Mouse (Mus musculus) ES-Bruce4 (cell line): Measurements from ENCODE around the gene Pla2g12a. TPM values are rescaled to one million over a fixed set of nuclear protein-coding genes. Genes with fewer than 3 reads are reported as not detected.

Source experiments
- H3K27ac ChIP-seq: 2 replicates; pipeline ENCODE4 v1.5.1; 2012; ENCODE audit warnings: low read length, inconsistent platforms; ENCODE audit not compliant: insufficient read depth
- H3K27me3 ChIP-seq: 2 replicates; pipeline ENCODE4 v1.6.1; 2012; ENCODE audit warnings: mild to moderate bottlenecking, low read length, inconsistent platforms; ENCODE audit not compliant: control insufficient read depth, poor library complexity, insufficient read depth, severe bottlenecking
- H3K36me3 ChIP-seq: 2 replicates; pipeline ENCODE4 v1.6.1; 2012; ENCODE audit warnings: inconsistent platforms, mild to moderate bottlenecking, low read length, moderate library complexity; ENCODE audit not compliant: control insufficient read depth, poor library complexity, insufficient read depth, severe bottlenecking
- H3K4me1 ChIP-seq: one replicate; pipeline ENCODE4 v1.8.1; 2011; ENCODE audit warnings: low read length; ENCODE audit not compliant: control insufficient read depth, insufficient read depth
- H3K4me3 ChIP-seq: 2 replicates; pipeline ENCODE4 v1.5.1; 2011; ENCODE audit warnings: low read depth, mild to moderate bottlenecking, low read length
- H3K9ac ChIP-seq: 2 replicates; pipeline ENCODE4 v1.6.1; 2012; ENCODE audit warnings: low read depth, mild to moderate bottlenecking, inconsistent platforms; ENCODE audit not compliant: poor library complexity, severe bottlenecking
- H3K9me3 ChIP-seq: replicated peaks from 2 replicates; pipeline ENCODE4 v1.6.1; 2012; ENCODE audit warnings: mild to moderate bottlenecking, low read length, inconsistent platforms; ENCODE audit not compliant: control insufficient read depth, poor library complexity, insufficient read depth, severe bottlenecking
- CTCF ChIP-seq: IDR thresholded peaks from one replicate; pipeline ENCODE4 v1.8.1; 2011; ENCODE audit warnings: low read depth, low read length
- EP300 ChIP-seq: IDR thresholded peaks from 2 replicates; pipeline ENCODE4 v1.6.1; 2011; ENCODE audit warnings: low read depth, low read length; ENCODE audit not compliant: insufficient read depth
- POLR2A ChIP-seq: IDR thresholded peaks from one replicate; pipeline ENCODE4 v1.8.1; 2011; ENCODE audit warnings: low read length; ENCODE audit not compliant: insufficient read depth
- polyA plus RNA-seq: library from polyadenylated mRNA; stranded (reverse); fragments of >200 nt; gene quantifications from 2 replicates; pipeline ENCODE4 v1.2.4, GENCODE M21; 2011; ENCODE audit warnings: low read depth; ENCODE audit not compliant: missing spikeins, insufficient read depth, insufficient read length

The Pla2g12a gene
- polyA plus RNA-seq, 1 experiment: 17.6 TPM

DNA sequence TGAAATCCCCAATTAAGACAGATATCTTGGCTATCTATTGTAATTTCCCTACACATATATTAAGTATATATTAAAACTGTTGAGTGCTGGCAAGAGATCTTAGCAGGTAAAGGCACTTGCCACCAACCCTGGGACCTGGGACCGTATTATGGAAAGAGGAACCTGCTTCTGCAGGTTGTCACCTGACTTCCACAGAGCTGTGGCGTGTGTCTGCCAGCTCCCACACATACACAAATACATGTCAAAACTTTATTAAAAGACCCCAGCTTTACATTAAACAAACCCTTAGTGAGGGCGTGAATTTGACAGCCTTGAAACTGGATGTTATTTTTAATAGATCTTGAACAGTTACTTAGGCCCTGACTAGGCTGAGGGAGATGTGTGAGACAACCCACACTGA is 25.0 kb downstream of the Pla2g12a start:
- no peak overlapping the region for H3K4me3 ChIP-seq
- H3K9ac ChIP-seq: no peak overlapping the region
- no peak overlapping the region for H3K27ac ChIP-seq
- H3K9me3 ChIP-seq: no peaks in the 10 kb centered on the region
- no peaks in the 10 kb centered on the region for H3K36me3 ChIP-seq
- TF ChIP-seq EP300 (no peak), CTCF (no peak), POLR2A (no peak)
- no peaks in the 10 kb centered on the region for H3K27me3 ChIP-seq
- H3K4me1 ChIP-seq: peaks cover 1% of the 10 kb centered on the region

DNA sequence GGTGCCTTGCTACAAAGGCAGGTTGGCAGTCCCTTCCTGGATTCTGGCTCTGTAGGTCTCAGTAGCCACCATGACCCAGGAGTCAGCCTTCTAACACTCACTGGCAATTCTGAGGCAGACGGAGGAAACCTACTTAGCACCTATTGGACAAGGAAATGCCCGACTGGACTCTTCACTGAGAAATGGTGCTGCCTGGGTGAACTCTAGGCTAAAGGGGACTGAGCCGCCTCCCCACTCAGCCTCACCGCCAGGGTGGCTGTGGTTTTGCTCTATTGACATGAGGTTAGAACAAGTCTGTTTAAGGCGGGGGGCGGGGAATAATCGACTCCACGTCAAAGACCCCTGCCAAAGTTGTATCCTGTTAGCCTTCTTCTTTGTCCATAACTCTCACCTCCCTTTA is 25.5 kb downstream of the Pla2g12a start:
- Histone ChIP-seq H3K4me1 (no peaks in the 10 kb centered on the region), H3K27me3 (no peaks in the 10 kb centered on the region), H3K9ac (no peak overlapping the region), H3K4me3 (no peak overlapping the region), H3K27ac (no peak overlapping the region), H3K36me3 (no peaks in the 10 kb centered on the region), H3K9me3 (no peaks in the 10 kb centered on the region)
- no peak for TF ChIP-seq POLR2A
- no peak for TF ChIP-seq CTCF
- no peak for TF ChIP-seq EP300

- no peaks in the 10 kb centered on the region for H3K4me1 ChIP-seq
- H3K4me3 ChIP-seq: no peak overlapping the region
- H3K9me3 ChIP-seq: no peaks in the 10 kb centered on the region
- no peaks in the 10 kb centered on the region for H3K36me3 ChIP-seq
- H3K9ac ChIP-seq: no peak overlapping the region
- TF ChIP-seq POLR2A (no peak), CTCF (no peak), EP300 (no peak)
- no peaks in the 10 kb centered on the region for H3K27me3 ChIP-seq
- H3K27ac ChIP-seq: no peak overlapping the region
Measured at GRCm38 (mm10) chr3:129904381-129905132, 26.2 kb downstream of the Pla2g12a start.

- Histone ChIP-seq H3K36me3 (no peaks in the 10 kb centered on the region), H3K4me1 (no peaks in the 10 kb centered on the region), H3K9ac (no peak overlapping the region), H3K9me3 (no peaks in the 10 kb centered on the region), H3K27me3 (no peaks in the 10 kb centered on the region), H3K4me3 (no peak overlapping the region), H3K27ac (no peak overlapping the region)
- TF ChIP-seq POLR2A (no peak), CTCF (no peak), EP300 (no peak)
Measured at GRCm38 (mm10) chr3:129912025-129912424, 33.6 kb downstream of the Pla2g12a start.

GRCm38 (mm10) chr3:129913241-129913640 is 34.8 kb downstream of the Pla2g12a start:
- no peaks in the 10 kb centered on the region for H3K36me3 ChIP-seq
- TF ChIP-seq CTCF (no peak), EP300 (no peak), POLR2A (no peak)
- no peaks in the 10 kb centered on the region for H3K9me3 ChIP-seq
- H3K27ac ChIP-seq: no peak overlapping the region
- H3K27me3 ChIP-seq: no peaks in the 10 kb centered on the region
- no peak overlapping the region for H3K4me3 ChIP-seq
- no peaks in the 10 kb centered on the region for H3K4me1 ChIP-seq
- no peak overlapping the region for H3K9ac ChIP-seq

- Histone ChIP-seq H3K9me3 (no peaks in the 10 kb centered on the region), H3K36me3 (no peaks in the 10 kb centered on the region), H3K27ac (no peak overlapping the region), H3K9ac (no peak overlapping the region), H3K4me3 (no peak overlapping the region), H3K27me3 (no peaks in the 10 kb centered on the region; the same call in 1 of the 2 replicates), H3K4me1 (no peaks in the 10 kb centered on the region)
- TF ChIP-seq CTCF: no peak
- no peak for TF ChIP-seq EP300
- TF ChIP-seq POLR2A: no peak
Measured at GRCm38 (mm10) chr3:129917424-129917823, 39.0 kb downstream of the Pla2g12a start.
